Mouse (Mus musculus) testis, adult 2 months (tissue): Measurements from ENCODE around the gene Prdm15.

Source experiments
- CTCF ChIP-seq: fragments of 200-500 bp; IDR thresholded peaks from 2 replicates; pipeline ENCODE4 v1.5.1; 2012; ENCODE audit warnings: low read depth, mild to moderate bottlenecking, inconsistent platforms, low read length, moderate library complexity; ENCODE audit not compliant: control insufficient read depth, insufficient read depth, insufficient replicate concordance
- POLR2A ChIP-seq: fragments of 200-500 bp; IDR thresholded peaks from 2 replicates; pipeline ENCODE4 v1.6.1; 2012; ENCODE audit warnings: low read depth, mild to moderate bottlenecking, inconsistent platforms, low read length, moderate library complexity; ENCODE audit not compliant: control insufficient read depth

DNA sequence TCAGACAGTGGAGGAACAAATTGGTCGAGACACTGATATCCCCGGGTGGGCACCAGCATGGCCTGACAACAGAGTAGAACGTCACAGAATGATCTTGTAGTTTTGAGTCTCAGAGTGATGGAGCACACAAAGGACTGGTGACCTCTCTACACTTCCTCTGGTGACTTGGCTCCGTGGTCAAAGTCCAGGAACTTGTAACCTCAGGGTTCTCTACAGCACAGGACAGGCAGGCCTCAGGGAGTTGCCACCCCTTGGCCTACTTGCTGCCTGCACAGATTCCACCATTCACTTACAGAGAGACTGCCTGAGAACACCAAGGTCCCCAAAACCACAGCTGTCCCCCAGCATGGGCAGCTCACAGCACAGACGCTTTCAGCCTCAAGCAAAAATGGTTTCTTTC is 36.4 kb downstream of the Prdm15 start:
- TF ChIP-seq POLR2A (no peak), CTCF (no peak)
